Mouse (Mus musculus) lung, postnatal 25 days (tissue): ENCODE measurements around the gene Tmprss6.

Experiments
- DNase-seq: peaks from one replicate; pipeline ENCODE4 v3.0.0; 2022; ENCODE audit warnings: low spot score

Tmprss6 gene

DNA sequence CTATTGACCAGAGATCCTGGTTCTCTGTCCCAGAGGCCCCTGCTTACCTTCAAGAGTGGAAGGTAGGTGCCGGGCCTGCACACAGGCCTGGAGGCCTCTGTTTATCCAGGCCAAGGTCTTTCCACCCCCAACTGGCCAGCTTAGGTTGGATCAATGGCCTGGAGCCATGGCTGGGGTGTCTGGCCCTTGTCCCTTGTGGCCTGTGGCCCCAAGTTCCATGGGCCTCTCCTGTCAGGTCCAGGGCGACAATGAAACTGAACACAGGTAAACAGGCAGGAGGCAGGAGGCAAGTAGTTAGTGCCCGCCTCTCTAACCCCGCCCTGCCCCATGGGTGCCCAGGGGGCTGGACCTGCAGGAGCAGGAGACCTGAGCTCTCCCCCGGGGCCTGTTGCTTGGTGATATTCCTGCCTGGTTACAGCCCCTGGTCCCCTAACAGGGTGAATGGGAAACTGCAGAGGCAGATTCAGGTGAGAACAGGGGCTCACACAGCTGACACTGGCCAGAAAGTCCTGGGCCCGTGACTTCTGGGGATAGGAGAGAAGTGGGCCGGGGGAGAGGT lies at the start of gene Tmprss6:
Gene Tmprss6, minus strand, starts transcription at position 256 of the 559 bp plus-strand sequence.
- DNase-seq, result no peak

DNA sequence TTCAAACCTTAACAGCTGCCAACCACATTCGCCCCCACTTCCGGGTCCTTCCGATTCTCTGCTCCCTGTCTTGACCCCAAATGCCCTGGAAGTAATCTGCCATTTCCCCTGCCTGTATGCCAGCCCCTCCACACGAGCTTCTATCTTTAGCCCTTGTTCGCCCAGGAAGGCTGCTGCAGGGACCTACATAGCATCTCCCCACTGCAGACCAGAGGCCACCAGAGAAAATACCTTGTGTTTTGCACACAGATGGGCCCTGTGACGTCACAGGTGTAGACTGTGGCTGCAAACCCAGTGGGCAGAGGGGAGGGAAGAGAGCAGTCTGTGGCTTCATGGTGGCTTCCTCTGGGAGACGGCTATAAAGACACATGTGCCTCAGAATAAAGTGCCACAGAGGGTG lies 49.8 kb upstream of the Tmprss6 start:
- DNase-seq, result no peak

DNA sequence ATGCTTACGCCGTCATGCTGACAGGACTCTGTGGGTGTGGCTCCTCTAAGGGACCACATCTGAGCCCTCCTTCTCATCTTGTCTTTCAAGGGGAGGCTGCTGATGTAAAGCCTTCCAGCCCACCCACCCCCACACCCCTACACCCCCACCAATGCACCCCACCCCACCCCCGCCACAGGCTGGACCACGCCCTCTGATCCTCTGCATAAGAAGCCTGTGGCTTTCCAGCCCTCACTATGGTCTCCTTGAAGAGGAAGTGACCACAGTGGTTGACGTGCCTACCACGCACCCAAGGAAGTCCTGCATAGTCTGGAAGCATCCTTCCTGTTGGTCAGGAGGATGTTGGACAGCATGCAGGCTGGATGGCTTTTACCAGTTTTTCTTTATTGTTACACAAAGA lies 47.3 kb upstream of the Tmprss6 start:
- DNase-seq, result no peak

DNA sequence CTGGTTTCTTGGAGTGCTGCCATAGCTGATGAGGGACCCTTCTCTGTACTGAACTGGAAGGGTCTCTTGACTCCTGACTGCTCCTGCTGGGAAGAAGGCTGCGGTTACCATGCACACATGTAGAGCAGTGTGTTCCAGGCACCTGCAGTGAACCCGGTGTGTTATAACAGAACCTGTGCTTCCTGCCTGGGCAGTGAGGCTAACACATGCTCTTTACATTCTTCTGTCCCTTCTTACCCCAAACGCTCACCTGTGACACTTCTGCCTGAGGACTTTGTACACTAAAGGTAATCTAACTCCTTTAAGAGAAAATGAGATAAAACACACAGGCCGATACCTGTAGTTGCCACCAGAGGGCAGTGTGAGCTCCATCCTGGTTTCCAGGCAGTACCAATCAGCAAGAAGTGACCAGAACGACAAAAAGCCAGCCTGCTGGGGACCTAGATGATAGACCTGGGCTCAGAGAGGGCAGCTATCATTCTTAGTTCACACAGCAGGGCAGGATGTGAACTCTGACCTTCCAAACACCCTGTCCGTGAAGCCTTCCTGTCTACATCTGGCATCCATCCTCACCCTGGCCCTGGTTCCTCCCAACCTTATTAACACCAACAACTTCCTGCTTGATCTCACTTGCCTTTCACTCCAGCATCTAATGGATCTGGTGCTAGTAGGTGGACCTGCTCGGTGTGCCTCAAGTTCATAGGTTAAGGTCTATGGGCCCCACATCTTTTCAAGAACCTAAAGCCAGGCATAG lies 46.1 kb upstream of the Tmprss6 start:
- peak; percentile 82 for DNase-seq

DNA sequence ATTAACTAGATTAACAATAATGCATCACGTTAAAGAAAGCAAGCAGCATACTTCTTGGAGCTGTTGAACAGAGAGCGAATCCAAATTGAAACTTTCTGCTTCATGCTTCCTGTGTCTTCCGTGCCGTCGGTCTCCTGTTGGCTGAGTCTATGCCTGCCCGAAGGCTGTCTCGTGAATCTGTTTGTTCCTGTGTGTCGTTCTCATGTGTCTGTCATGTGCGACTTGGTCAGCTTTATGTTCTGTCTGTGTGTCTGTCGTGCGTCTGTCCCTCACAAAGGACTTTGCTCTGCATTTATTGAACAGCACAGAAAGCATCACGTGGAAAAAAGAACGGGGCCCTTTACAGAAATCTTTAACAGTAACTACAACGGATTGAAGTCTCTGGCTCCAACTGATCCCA lies 44.6 kb upstream of the Tmprss6 start:
- no peak for DNase-seq

DNA sequence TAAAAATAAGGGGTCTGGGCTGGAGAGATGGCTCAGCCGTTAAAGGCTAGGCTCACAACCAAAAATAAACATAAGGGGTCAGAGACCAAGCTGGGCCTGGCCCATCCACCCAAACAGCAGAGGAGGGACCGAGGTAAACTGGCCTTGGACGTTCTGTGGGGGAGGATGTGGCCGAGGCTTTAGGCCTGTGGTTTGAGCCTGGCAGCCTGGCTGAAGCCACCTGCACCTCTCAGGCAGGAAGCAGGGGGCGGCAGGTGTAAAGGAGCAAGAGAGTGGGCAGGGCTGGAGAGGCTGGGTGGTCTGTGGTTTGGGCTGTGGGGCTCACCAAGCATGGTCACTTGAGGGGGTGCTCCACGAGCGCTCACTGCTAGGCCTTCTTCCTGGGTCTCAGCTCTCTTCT lies 43.5 kb upstream of the Tmprss6 start:
- no peak for DNase-seq

DNA sequence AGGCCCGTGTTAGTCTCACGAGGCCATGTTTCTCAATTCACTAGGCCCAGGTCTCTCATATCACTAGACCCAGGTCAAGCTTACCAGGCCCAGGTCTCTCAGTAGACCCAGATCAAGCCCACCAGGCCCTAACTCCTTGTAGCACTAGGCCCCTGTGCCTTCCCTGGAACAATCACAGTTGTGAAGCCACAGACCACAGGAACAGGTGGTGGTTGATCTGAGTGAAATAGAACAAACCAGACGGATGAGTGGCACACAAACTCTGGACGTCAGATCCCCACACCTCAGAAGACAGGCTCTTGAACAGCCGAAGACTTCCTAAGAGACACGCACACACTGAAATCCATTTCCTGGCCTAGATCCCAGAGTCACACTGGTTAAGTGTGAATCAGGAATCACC lies 42.3 kb upstream of the Tmprss6 start:
- DNase-seq, result no peak

DNA sequence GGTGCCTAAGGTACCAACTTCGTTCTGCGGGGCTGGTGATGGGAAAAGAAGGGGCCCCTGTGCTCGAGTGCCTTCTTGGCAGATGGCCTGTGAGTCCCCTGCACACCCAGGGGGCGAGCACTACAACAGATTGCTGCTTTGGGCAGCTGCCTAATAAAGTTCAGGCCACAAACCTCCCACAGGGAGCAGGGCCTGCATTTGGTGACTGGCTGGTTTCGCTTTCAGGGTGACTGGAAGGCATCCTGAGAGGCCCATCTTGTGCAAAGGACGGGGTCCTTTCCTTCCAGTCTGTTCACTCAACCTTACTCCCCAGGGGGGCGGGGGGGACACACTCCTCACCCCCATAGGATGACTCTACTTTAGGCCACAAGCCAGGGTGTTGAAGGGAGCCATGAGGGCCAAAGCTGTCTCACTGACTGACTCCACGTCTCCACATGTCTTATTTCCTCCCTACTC lies 41.7 kb upstream of the Tmprss6 start:
- no peak for DNase-seq

DNA sequence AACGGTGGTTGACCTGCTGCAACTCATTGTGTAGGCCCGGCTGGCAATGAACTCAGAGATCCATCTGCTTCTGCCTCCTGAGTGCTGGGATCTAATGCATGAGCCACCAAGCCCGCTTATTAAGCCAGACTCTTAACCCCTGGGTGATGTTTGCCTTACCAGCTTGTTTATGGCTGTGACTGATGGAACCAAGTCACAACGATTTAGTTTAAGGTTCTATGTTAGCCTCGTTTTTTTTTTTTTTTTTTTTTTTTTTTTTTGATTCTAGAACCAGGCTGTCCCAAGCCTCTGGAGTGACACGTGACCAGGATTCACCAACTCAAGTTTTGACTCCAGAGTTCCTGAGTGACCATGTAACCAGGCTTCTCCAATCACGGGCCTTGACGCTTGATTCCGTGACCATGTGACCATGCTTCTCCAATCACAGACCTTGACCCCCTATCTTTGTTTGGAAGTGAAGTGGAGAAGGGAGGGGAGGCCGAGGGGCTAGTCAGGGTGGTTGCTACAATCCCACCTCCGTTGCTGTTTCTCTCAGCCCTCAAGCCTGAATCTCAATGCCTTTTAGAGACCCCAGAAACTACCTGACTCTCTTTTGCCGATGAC lies 41.0 kb upstream of the Tmprss6 start:
- DNase-seq, result no peak

DNA sequence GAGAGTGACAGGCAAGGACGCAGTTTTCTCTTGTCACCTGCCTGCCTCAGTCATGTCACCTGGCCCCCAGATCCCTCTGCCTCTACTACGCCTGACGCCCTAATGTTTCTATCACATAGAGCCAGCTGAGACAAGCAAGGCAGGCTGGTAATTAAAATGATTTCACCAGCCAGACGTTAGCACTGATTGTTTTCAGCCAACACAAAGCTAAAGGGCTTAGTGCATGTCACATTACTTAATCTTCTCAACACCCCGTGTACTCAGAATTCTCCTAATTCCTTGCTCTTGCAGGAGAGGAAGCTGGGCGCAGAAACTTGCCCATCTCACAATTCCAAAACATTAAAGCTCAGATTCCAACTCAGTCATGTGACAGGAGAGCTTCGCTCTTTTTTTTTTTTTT lies 40.0 kb upstream of the Tmprss6 start:
- DNase-seq, result no peak

DNA sequence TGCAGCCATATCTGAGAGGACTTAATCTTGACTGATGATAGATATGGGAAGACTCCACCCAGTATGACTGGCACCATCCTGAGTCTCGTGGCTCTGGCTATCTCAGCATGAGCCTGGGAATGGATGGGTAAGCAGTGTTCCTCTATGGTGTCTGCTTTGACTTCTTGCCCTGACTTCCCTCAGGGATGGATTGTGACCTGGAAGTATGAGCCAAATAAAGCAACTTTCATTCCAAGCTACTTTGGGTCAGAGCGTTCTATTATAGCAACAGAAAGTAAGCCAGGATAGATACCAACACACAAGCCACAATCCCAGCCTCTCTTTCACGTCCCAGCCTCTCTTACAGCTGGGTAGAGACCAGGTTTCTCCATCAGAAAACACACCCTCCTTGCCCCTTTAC lies 37.1 kb upstream of the Tmprss6 start:
- no peak for DNase-seq

DNA sequence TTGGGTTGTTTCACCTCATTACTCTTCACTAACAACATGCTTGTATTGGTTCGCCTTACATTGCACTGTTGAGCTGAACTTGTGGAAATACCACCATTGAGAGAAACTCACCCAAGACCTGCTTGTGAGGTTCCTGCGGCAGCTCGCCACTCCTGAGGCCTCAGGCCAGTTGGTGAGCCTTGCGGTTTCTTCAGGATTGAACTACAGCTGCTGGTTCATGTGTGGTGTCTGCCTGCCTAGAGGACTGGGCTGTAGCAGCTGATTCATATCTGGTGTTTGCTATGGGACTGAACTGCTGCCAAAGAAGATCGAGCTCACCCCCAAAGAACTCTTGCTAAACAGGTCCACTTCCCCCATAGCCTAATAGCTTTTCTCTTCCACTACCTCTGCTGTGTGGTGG lies 36.4 kb upstream of the Tmprss6 start:
- DNase-seq, result no peak

DNA sequence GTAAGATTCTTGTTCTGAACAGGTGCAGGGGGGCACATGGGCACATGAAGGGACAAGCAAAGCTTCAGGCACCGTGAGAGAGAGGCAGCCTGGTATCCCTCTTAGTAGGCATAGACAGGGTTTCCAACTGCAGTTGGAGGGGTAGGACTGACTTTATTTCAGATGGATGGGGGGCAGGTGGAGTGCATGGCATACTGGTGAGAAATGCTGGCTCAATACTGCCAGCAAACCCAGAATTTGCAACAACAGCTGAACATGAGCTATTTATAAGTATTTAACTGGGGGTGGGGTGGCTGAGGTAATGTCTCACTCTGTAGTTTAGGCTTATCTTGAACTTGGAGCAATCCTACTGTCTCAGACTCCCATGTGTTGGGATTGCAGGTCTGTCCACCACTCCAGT lies 35.6 kb upstream of the Tmprss6 start:
- DNase-seq, result no peak

DNA sequence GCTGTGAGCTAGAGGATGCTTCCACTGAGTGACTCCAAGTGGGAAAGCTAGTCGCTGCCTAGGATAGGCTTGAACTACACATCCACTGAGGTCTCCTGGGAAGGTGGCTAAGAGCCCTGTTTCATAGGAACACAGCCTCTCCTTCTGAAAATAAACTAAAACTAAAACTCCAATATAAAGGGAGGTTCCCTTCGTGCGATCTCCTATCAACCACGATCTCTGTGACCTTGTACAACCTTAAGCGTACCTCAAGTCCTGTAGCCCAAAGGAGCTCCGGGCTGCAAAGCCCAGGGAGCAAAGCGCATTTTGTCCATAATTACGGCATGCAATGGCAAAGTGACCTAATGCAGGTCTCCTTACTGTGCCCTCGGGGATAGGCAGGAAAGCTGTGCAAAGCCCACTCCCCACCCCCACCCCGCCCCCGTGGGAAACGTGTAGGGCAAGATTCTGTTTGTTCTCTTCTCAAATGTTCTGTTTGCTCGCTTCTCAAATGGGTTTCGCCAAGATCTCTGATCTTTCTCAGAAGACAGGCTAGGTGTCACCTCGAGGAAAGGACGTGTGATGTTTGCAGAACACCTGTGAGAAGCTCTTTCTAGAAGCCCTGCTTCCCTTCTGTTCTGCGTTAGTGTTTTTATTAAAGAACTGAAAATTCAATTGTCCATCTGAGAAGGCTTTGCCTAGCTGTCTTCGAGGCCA lies 34.2 kb upstream of the Tmprss6 start:
- no peak for DNase-seq

DNA sequence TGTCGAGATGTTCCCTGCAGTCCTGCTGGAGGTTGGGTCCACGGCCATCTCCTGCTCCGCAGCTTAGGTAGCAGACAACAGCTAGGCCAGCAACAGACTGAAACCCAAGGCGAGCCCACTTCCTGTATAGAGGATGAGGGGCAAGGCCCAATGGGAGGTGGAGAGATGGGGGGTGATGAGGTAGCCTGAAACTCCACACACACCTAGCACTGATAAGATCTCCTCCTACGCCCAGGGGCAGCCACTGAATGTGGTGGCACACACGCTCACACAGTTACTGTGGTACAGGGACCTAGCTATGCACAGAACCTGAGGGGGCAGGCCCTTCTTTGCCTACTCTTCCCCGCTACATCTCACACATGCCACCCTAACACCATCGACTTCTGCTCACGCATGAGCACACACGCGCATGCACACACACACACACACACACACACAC lies 26.6 kb upstream of the Tmprss6 start, which contains the start of gene Il2rb:
Gene Il2rb, minus strand, starts transcription at position 304 of the 439 bp plus-strand sequence.
- DNase-seq, result no peak

DNA sequence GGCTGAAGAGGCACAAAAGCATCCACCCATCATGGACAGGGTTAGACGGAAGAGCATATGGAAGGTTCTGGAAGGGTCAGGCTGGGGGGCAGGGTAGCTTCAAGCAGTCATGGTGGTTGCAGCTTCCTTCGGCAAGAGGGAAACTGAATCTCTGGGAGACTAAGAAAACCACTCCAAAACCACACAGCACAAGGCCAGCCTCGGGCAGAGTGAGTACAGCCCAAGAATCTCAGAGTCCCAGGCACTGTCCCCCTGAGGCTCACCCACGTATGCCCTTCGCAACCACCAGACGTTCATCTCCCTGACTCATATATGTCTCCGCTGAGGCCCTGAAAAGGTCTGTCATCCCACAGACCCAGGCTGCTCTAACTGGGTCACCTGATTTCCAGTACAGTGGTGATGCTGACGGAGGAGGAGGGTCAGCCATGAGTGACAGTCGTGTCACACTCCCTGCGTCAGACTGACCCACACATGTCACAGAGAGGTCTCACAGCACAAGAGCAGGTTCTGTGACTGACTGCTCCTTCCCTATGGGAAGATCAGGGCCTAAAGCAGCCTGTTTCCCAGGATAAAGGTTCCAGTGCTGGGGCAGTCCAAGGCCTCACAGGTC lies 25.1 kb upstream of the Tmprss6 start:
- DNase-seq, result no peak

DNA sequence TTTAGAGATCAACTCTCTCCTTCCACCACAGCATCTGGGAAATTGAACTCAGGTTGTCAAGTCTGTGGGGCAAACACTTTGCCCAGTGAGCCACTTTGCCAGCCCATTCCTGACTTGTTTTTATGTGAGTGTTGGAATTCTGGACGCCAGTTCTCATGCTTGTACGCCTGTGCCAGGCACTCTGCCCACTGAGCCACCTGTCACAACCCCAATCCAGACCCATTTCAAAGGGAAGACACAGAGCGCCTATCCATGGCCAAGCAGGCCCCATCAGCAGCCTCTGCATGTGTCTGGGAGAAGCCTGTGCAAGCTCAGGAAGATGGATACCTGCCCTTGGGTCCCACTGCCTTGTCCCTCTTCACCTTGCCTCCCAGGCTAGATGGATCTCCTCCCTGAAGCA lies 22.9 kb upstream of the Tmprss6 start:
- no peak for DNase-seq

DNA sequence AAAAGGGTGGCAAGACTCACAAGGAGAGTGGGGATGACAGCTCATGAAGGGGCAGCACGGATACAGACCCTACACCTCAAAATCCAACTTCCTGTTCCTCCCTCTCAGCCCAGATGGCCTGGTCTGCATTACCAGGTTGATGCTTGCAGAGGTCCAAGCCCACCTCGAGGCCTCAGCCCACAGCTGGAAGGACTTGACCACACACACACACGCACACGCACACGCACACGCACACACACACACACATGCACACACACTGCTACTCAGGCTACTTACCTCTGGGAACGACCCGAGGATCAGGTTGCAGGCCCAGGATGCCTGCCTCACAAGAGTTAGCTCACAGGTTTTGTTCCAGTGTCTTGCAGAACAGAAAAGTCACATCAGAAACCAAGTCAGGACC lies 21.5 kb upstream of the Tmprss6 start:
- no peak for DNase-seq

DNA sequence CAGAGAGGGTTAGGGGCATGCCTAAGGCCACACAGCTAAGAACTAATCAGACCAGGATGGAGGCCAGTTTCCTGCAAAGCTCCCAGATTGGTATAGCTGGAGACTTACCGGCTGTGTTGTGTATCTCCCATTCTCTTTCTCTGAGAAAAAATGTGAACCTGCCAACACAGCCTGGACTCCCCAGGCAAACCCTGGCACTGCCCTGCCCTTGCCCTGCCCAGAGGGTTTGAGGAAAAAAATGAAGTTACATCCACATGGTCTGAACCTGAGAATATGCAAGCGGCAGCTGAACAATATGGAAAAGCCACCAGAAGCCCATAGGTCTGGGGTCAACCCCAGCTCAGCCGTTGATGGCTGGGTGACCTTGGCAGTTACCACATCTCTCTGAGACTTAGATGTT lies 20.8 kb upstream of the Tmprss6 start:
- no peak for DNase-seq

DNA sequence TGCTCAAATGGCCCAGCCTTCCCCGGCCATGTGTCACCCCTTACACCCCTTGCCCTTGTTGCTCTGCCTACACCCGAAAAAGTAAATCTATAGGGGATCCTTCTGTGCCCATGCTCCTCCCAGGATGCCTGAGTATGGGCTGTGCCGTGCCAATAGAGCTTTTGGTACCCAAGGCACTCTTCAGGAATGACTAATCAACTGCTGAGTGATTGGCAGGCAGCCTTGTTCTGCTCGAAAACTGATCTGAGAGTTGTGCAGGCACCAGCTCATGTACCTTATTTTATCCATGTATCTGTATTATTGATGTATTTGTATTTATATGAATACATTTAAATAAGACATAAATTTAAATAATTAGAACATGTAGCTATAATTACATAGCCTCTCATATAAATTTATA lies 18.6 kb upstream of the Tmprss6 start:
- DNase-seq, result no peak

DNA sequence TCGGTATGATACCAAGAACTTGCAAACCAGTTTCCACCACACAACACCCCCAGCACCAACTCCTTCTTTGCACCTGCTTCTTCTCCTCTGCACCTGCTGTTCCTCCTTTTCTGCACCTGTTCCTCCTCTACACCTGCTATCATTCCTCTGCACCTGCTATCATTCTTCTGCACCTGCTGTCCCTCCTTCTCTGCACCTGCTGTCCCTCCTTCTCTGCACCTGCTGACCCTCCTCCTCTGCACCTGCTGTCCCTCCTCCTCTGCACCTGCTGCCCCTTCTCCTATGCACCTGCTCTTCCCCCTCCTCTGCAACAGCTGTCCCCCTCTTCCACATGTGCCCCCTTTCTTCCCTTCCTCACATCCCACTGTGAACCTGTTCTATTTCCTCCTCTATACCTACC lies 18.1 kb upstream of the Tmprss6 start:
- no peak for DNase-seq

DNA sequence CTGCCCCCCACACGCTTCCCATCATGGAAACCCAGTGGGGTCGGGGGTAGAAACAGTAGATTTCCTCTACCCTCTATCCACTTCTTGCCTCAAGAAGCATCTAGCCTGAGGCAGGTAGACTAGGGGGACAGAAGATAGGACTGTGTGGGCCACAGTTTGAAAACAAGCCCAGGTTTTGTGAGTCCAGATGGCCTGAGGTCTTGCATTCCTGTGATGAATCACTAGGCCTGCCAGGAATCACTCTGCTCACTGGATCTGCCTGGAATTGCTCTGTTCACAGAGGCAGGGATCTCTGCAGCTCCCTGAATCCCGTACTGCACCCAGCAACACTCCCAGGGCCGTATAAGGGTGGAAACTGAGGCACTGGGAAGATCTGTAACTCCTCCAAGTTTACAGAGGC lies 14.9 kb upstream of the Tmprss6 start:
- DNase-seq, result no peak
